Mouse (Mus musculus) naive thymus-derived CD4-positive, alpha-beta T cell, adult 5 months (primary cell): ENCODE data around the gene Dnajc8. TPM values are rescaled to one million over a fixed set of nuclear protein-coding genes. Genes with fewer than 3 reads are reported as not detected.

Source experiments
- polyA plus RNA-seq: library from polyadenylated mRNA; unstranded; fragments of 100-300 nt; shearing (Covaris generic); gene quantifications from one replicate; pipeline ENCODE4 v1.2.1, GENCODE M21; 2017

The Dnajc8 gene
- polyA plus RNA-seq, result 233 TPM

DNA sequence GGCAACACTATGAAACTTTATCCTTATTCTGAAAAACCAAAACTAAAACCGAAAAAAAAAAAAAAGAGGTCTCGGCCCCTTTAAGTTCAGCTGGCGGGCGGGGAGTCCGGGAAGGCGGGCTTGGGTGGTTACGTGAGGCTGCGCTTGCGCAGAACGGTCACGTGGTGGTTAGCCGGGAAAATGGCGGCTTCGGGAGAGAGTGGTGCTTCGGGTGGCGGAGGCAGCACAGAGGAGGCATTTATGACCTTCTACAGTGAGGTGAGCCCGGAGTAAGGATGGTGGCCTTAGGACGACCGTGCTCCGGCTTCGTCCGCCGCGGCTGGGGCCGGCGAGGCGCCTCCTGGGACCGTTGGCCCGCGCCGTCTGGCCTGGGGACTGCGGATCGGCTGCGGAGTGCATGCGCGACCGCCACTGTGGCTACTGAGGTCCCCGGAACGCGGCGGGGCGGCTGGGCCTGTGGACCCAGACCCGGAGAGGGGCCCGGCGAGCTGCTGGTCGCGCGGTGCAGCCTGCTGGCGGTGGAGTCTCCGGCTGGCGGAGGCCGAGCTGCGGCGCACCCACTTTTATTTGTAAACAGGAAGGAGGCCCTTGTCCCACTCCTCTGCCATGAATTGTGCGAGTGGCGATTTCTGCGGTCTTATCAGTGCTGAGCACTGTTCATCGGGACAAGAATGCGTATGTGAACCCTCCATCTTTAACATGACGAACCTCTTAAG is at the start of gene Dnajc8:
Gene Dnajc8 (plus strand): TSS at position 145 of the 716 bp plus-strand sequence.

DNA sequence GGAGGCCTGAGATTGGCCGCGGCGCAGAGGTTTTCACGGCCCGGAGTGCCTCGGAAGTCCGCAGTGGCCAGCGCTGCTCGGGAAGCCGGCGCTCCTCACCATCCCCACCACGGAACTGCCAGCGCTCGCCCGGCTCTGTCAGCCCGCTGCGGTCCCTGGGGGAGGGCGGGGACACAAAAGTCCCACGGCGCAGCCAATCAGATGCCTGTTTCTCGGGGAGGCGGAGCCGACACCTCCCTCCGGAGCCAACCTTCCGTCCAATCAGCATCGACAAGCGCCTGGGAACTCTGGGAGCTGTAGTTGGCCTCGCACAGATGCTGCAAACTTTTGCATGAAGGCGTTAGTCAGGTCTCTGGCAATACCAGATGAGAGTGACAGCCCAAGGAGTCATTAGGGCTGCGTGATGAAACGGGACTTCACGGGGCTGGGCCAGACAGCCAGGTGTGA is 25.0 kb upstream of the Dnajc8 start, which contains the start of gene Sesn2:
Gene Sesn2 (minus strand): TSS at position 150 of the 447 bp plus-strand sequence.

DNA sequence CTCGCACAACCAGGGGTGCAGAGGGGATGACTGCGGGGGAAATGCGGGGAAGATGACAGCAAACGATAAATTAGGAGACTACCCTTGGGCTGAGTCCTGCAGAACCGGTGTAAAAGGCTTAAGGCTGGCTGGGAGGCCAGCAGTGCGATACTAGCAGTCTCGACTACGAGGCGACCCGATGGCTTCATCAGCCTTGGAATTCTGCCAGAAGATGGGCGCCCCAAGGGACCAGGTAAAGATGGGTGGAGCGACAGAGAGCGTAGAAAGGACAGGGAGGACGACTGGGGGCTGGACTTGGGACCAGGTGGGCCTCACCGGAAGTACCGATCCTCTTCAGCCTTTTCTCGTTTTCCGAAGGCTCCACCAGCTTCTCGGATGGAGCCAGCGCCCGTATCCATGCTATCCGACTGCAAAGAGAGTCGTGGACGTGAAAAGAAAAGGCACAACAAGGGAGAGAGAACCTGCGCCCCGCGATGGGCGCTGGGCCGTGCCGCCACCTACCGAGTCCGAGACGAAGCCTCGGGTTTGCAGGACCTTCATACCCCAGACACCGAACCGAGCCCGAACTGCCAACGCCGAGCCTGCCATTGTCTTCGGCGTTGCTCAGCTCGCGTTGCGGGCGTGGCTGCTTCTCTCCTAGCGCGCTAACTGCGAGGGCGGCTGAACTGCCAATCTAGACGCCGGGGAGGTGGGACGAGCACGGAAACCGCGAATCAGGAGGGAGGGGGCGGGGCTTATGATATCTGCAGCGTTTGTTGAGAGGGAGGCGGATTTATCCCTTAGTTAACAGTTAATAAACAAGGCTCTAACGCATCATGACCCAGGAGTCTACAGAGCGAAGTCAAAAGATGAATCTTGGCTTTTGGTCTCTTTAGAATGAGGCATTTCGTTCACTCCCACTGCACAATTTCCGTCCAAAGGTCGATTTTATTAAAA is 2.1 kb upstream of the Dnajc8 start, which contains the start of gene Atpif1:
Gene Atpif1 (minus strand): TSS at position 679 of the 936 bp plus-strand sequence.

DNA sequence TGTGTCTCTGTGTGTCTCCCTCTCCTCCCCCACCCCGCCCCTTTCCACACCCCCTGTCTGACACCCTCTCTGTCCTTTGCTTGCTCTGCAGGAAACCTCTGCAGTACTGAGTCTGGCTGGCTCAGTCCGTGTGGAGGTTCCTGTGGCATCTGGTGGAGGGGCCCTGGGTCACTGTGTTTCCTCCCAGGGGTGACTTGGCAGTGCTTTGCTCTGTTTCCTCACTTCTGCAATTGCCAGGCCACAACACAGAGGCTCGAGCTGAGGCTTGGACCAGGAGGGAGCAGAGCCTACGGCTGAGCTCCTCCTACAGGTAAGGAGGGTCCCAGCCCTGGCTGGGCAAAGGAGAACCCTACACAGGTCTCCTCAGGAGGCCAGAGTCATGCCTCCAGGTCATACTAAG is 28.6 kb downstream of the Dnajc8 start, which contains the start of gene Ptafr:
Gene Ptafr (plus strand): TSS at position 103 of the 400 bp plus-strand sequence.

Other genes starting within 250 kb of the Dnajc8 start
- gene Rab42, start 232.2 kb upstream of the Dnajc8 start, polyA plus RNA-seq, result not detected
- 52.3 TPM for gene Trnau1ap, start 206.0 kb upstream of the Dnajc8 start, polyA plus RNA-seq
- 23.4 TPM for gene Rcc1, start 181.9 kb upstream of the Dnajc8 start, polyA plus RNA-seq
- 3.0 TPM for gene Phactr4, start 113.1 kb upstream of the Dnajc8 start, polyA plus RNA-seq
- 14.0 TPM for gene Med18, start 71.6 kb upstream of the Dnajc8 start, polyA plus RNA-seq
- 18.6 TPM for gene Sesn2, start 25.0 kb upstream of the Dnajc8 start, polyA plus RNA-seq
- 75.0 TPM for gene Atpif1, start 1.9 kb upstream of the Dnajc8 start, polyA plus RNA-seq
- not detected for gene Ptafr, start 28.5 kb downstream of the Dnajc8 start, polyA plus RNA-seq
- 59.9 TPM for gene Eya3, start 103.4 kb downstream of the Dnajc8 start, polyA plus RNA-seq
- gene Xkr8, start 197.0 kb downstream of the Dnajc8 start, polyA plus RNA-seq, result 0.41 TPM
- 0.34 TPM for gene Smpdl3b, start 221.7 kb downstream of the Dnajc8 start, polyA plus RNA-seq
- gene Rpa2, start 232.8 kb downstream of the Dnajc8 start, polyA plus RNA-seq, result 65.4 TPM